Mouse (Mus musculus) bone marrow macrophage, adult 2 months (primary cell): Measurements from ENCODE around the gene Mrpl47.

ENCODE experiments used
- CTCF ChIP-seq: IDR thresholded peaks from 2 replicates; pipeline ENCODE4 v1.5.1; 2012; ENCODE audit warnings: low read depth, mild to moderate bottlenecking, low read length, moderate library complexity
- POLR2A ChIP-seq: IDR thresholded peaks from 2 replicates; pipeline ENCODE4 v1.6.1; 2012; ENCODE audit warnings: mild to moderate bottlenecking, low read depth, low read length, borderline replicate concordance

DNA sequence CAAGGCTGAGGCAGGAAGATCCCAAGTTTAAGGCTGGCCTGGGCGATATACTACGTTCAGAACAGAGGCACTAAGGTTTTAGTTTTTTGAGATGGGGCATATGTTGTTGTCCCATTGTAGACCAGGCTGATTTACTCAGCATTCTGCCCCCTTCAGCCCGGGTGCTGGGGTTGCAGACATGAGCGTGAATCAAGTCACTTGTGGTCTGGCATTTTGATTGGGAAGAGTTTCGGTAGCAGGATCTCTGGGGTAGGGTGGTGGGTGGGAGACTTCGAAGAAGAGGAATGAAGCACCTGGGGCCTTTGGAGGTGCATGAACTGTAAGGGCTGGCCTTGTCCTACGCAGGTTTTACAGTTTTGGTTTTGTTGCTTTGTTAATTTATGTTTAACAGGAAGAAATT is 13.2 kb downstream of the Mrpl47 start:
- no peak for TF ChIP-seq POLR2A
- no peak for TF ChIP-seq CTCF
